Mouse (Mus musculus) Patski (cell line): ENCODE data around the gene Vmn1r117. TPM values are rescaled to one million over a fixed set of nuclear protein-coding genes. Genes with fewer than 3 reads are reported as not detected.
"Not testable (repeated sequence)": the region's sequence is repeated elsewhere in the genome, so short reads cannot be mapped to it uniquely, and the experiment has no call there.

Experiments used
- ATAC-seq: fragments of 100-300 bp; one replicate; pipeline ENCODE4 v1.8.0; 2021
- CTCF ChIA-PET: fragments of 350-600 bp; sonication (Branson Sonifier 250); formaldehyde crosslinking; loops from one replicate; lab custom pipeline; 2022; ENCODE audit warnings: inconsistent platforms; lab: Charles Lee
- POLR2A ChIA-PET: fragments of 350-600 bp; sonication (Branson Sonifier 250); formaldehyde crosslinking; loops from one replicate; lab custom pipeline; 2022; ENCODE audit warnings: antibody characterized with exemption, inconsistent platforms; lab: Charles Lee
- DNase-seq: peaks from one replicate; pipeline ENCODE4 v3.0.0-alpha.2; 2011; ENCODE audit warnings: low read depth, low spot score
- H3K27me3 ChIP-seq: fragments of 371-371 bp; one replicate; pipeline ENCODE4 v1.5.1; 2021
- in situ Hi-C: fragments of 300-500 bp; cut with MboI; formaldehyde crosslinking; loops from 3 replicates; pipeline ENCODE4 v1.11.1; 2018; ENCODE audit warnings: low pct_unique_long_range_greater_than_20kb, mixed read lengths
- polyA plus RNA-seq: library from polyadenylated mRNA; unstranded; gene quantifications from one replicate; pipeline ENCODE4 v1.2.3, GENCODE M21; 2021

Gene Vmn1r117
- not detected for polyA plus RNA-seq

DNA sequence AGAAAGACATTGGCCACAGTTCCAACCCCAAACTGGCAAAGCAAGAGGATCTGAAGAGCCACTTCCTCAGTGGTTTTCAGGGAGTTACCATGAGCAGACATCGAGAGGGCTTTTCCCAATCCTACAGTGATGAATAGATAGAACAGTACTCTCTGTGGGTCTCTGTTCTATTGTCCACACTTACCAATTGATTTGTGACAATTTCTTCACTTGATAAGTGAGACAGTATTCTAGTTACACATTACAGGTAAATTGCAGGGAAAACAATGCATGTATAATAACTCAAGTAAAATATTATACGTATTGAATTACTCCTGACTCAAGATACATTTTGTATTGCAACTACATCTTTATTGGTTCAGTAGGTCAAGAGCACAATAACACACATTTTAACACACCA, at the start of gene Vmn1r117:
TSS of gene Vmn1r117 (minus strand) at position 101 of the 400 bp plus-strand sequence.
- POLR2A ChIA-PET, ATAC-seq, DNase-seq, CTCF ChIA-PET, in situ Hi-C loops, H3K27me3 ChIP-seq: not testable (repeated sequence)

DNA sequence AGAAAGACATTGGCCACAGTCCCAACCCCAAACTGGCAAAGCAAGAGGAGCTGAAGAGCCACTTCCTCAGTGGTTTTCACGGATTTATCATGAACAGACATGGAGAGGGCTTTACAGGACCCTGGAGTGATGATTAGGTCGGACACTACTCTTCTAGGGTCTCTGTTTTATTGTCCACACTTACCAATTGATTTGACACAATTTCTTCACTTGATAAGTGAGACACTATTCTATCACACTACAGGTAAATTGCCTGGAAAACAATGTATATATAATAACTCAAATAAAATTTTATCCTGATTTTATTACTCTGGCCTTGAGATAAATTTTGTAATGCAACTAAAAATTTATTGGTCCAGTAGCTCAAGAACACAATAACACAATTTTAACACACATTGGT, 28.3 kb upstream of the Vmn1r117 start, which contains the start of gene Vmn1r118:
TSS of gene Vmn1r118 (minus strand) at position 101 of the 400 bp plus-strand sequence.
- H3K27me3 ChIP-seq, in situ Hi-C loops, ATAC-seq, CTCF ChIA-PET, DNase-seq, POLR2A ChIA-PET: not testable (repeated sequence)

DNA sequence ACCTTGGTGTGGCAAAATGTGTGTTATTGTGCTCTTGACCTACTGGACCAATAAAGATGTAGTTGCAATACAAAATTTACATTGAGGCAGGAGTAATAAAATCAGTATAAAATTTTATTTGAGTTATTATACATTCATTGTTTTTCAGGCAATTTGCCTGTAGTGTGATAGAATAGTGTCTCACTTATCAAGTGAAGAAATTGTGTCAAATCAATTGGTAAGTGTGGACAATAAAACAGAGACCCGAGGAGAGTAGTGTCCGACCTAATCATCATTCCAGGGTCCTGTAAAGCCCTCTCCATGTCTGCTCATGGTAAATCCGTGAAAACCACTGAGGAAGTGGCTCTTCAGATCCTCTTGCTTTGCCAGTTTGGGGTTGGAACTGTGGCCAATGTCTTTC, 12.0 kb downstream of the Vmn1r117 start, which contains the start of gene Vmn1r116:
TSS of gene Vmn1r116 (plus strand) at position 301 of the 400 bp plus-strand sequence.
- POLR2A ChIA-PET, DNase-seq, CTCF ChIA-PET, in situ Hi-C loops, H3K27me3 ChIP-seq, ATAC-seq: not testable (repeated sequence)

DNA sequence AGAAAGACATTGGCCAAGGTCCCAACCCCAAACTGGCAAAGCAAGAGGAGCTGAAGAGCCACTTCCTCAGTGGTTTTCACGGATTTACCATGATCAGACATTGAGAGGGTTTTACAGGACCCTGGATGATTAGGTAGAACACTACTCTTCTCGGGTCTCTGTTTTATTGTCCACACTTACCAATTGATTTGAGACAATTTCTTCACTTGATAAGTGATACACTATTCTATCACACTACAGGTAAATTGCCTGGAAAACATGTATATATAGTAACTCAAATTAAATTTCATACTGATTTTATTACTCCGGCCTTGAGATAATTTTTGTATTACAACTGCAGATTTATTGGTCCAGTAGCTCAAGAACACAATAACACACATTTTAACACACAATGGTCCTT, 39.0 kb downstream of the Vmn1r117 start, which contains the start of gene Vmn1r115:
TSS of gene Vmn1r115 (minus strand) at position 101 of the 400 bp plus-strand sequence.
- in situ Hi-C loops, H3K27me3 ChIP-seq, DNase-seq, ATAC-seq, POLR2A ChIA-PET, CTCF ChIA-PET: not testable (repeated sequence)

Other genes starting within 250 kb of the Vmn1r117 start
- not detected for gene Vmn1r107, start 215.2 kb downstream of the Vmn1r117 start, polyA plus RNA-seq
- gene Vmn1r111, start 180.9 kb downstream of the Vmn1r117 start, polyA plus RNA-seq, result not detected
- gene Gm10668, start 153.5 kb downstream of the Vmn1r117 start, polyA plus RNA-seq, result not detected
- gene Vmn1r112, start 112.9 kb downstream of the Vmn1r117 start, polyA plus RNA-seq, result not detected
- not detected for gene Vmn1r113, start 96.8 kb downstream of the Vmn1r117 start, polyA plus RNA-seq
- gene Vmn1r114, start 71.9 kb downstream of the Vmn1r117 start, polyA plus RNA-seq, result not detected
- not detected for gene Vmn1r115, start 39.1 kb downstream of the Vmn1r117 start, polyA plus RNA-seq
- not detected for gene Vmn1r116, start 11.9 kb downstream of the Vmn1r117 start, polyA plus RNA-seq
- not detected for gene Vmn1r118, start 28.2 kb upstream of the Vmn1r117 start, polyA plus RNA-seq
- gene Vmn1r119, start 128.3 kb upstream of the Vmn1r117 start, polyA plus RNA-seq, result not detected
- gene Vmn1r120, start 169.7 kb upstream of the Vmn1r117 start, polyA plus RNA-seq, result not detected
- not detected for gene Vmn1r121, start 214.4 kb upstream of the Vmn1r117 start, polyA plus RNA-seq